Mouse (Mus musculus) heart, embryonic 13.5 days (tissue): ENCODE results near the gene Gnai3. TPM values are rescaled to one million over a fixed set of nuclear protein-coding genes. Genes with fewer than 3 reads are reported as not detected.
A peak's percentile ranks its signal among the peaks of the same experiment; 100 is the strongest.

Experiments
- ATAC-seq: fragments of 200-750 bp; cut with Nextera tagmentation; 2 replicates; pipeline ENCODE4 v1.8.0; 2017; ENCODE audit warnings: moderate TSS enrichment; ENCODE audit not compliant: insufficient number of reproducible peaks, low FRiP score, low TSS enrichment; ENCODE audit errors: extremely low read depth
- H3K27ac ChIP-seq: fragments of 300-500 bp; sonication (generic); replicated peaks from 2 replicates; pipeline ENCODE4 v1.5.1; 2015; ENCODE audit warnings: moderate library complexity, mild to moderate bottlenecking, inconsistent platforms
- H3K27me3 ChIP-seq: fragments of 300-500 bp; sonication (generic); replicated peaks from 2 replicates; pipeline ENCODE4 v1.6.1; 2015; ENCODE audit warnings: mild to moderate bottlenecking, inconsistent platforms
- H3K36me3 ChIP-seq: fragments of 300-500 bp; sonication (generic); 2 replicates; pipeline ENCODE4 v1.6.1; 2015; ENCODE audit warnings: mild to moderate bottlenecking, inconsistent platforms
- H3K4me1 ChIP-seq: fragments of 300-500 bp; sonication (generic); 2 replicates; pipeline ENCODE4 v1.6.1; 2015; ENCODE audit warnings: inconsistent platforms
- H3K4me2 ChIP-seq: fragments of 300-500 bp; sonication (generic); 2 replicates; pipeline ENCODE4 v1.6.1; 2015; ENCODE audit warnings: inconsistent platforms, mild to moderate bottlenecking, moderate library complexity
- H3K4me3 ChIP-seq: fragments of 300-500 bp; sonication (generic); 2 replicates; pipeline ENCODE4 v1.5.1; 2015; ENCODE audit warnings: moderate library complexity, mild to moderate bottlenecking, inconsistent platforms
- H3K9ac ChIP-seq: fragments of 300-500 bp; sonication (generic); 2 replicates; pipeline ENCODE4 v1.6.1; 2015; ENCODE audit warnings: inconsistent platforms, mild to moderate bottlenecking, moderate library complexity
- H3K9me3 ChIP-seq: fragments of 300-500 bp; sonication (generic); 2 replicates; pipeline ENCODE4 v1.6.1; 2016; ENCODE audit warnings: inconsistent platforms
- WGBS: fragments of 180-500 bp; shearing (Covaris S2); methylation state at CpG from one replicate; pipeline ENCODE4 v1.1.7; 2015; ENCODE audit warnings: mixed read lengths; 5-methylcytosine and 5-hydroxymethylcytosine counted together
- polyA plus RNA-seq: library from polyadenylated mRNA; unstranded; fragments of >200 nt; fragmentation: Nextera tagmentation; extraction: Ambion mirVana; gene quantifications from 2 replicates; pipeline ENCODE4 v1.2.1, GENCODE M21; 2015

Gene Gnai3
- polyA plus RNA-seq, 1 experiment from 2014 or later, result 74.7 TPM

DNA sequence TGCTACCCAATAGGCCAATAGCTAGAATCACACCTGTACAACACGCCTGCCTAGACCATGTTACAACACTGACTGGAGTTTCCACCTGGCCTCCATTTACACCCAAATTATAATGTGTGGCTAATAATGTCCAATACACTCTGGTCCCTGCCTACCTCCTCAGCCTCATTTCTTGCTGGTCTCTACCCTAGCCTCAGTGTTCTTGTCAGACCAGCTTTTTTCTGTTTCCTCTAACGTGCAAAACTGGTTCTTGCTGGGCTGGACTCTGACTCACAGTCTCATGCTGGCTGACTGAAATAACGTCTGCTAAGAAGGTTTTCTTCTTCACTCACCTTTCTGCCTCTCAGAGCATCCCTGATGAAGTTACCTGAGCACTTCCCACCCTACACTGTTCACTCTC lies 19.6 kb downstream of the Gnai3 start:
- ATAC-seq, result no peak
- peaks cover 19% of the 10 kb centered on the region for H3K36me3 ChIP-seq

DNA sequence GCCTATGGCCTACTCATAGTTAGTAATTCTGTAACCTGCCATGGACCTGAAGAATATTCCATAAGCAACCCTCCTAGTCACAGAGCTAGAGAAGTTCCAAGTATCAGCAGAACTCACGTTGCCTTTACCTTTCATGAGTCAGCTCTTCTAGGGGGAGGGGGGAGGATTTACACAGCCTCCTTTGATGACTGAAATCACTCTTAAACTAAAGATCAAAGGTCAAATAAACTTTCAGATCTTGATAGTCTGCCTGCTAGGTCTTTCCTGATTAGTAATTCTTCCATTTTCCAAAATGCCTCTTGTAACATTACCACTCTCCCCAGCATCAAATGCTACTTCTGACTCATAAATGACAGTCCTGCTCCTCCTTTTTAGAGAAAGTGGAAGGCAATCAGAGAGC lies 21.8 kb downstream of the Gnai3 start:
- no peaks in the 10 kb centered on the region for H3K27me3 ChIP-seq
- H3K36me3 ChIP-seq, result peaks cover 37% of the 10 kb centered on the region
- H3K4me3 ChIP-seq, result no peak overlapping the region
- H3K9me3 ChIP-seq, result no peaks in the 10 kb centered on the region
- no peak overlapping the region for H3K9ac ChIP-seq
- no peak for ATAC-seq
- H3K4me1 ChIP-seq, result peaks cover 11% of the 10 kb centered on the region
- H3K4me2 ChIP-seq, result no peak overlapping the region
- H3K27ac ChIP-seq, result no peak overlapping the region
- WGBS, result 42% methylated on average over 1 of the region's 1 CpGs

More for the DNA sequence above, 19.6 kb downstream of the Gnai3 start:
- H3K9ac ChIP-seq, result no peak overlapping the region
- H3K9me3 ChIP-seq, result no peaks in the 10 kb centered on the region
- no peak overlapping the region for H3K4me2 ChIP-seq
- H3K27ac ChIP-seq, result no peak overlapping the region
- H3K4me1 ChIP-seq, result peaks cover 31% of the 10 kb centered on the region
- no peaks in the 10 kb centered on the region for H3K27me3 ChIP-seq
- 91% methylated on average over 3 of the region's 3 CpGs for WGBS
- H3K4me3 ChIP-seq, result no peak overlapping the region

DNA sequence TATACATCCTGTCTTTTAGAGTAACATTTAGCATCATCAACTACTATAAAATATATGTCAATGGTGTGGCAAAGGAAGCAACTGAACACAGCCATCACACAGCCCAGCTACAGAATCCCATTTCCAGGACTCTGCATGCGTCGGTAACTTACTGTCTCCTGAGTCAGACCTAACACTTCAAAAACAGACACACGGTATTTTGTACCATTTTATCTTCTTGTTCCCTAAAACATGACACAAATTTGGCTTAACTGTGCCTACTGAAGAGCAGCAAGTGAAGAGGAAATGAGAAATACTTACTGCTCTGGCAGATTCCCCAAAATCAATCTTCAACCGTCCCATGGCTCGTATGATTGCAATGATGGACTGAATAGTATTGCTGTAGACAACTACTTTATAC lies 22.7 kb downstream of the Gnai3 start:
- 89% methylated on average over 5 of the region's 5 CpGs for WGBS
- Histone ChIP-seq H3K36me3 (peaks cover 46% of the 10 kb centered on the region), H3K4me3 (no peak overlapping the region), H3K9me3 (no peaks in the 10 kb centered on the region), H3K27me3 (no peaks in the 10 kb centered on the region), H3K4me1 (peaks cover 3% of the 10 kb centered on the region; the same call in 1 of the 2 replicates), H3K27ac (no peak overlapping the region), H3K4me2 (no peak overlapping the region), H3K9ac (no peak overlapping the region)
- no peak for ATAC-seq

DNA sequence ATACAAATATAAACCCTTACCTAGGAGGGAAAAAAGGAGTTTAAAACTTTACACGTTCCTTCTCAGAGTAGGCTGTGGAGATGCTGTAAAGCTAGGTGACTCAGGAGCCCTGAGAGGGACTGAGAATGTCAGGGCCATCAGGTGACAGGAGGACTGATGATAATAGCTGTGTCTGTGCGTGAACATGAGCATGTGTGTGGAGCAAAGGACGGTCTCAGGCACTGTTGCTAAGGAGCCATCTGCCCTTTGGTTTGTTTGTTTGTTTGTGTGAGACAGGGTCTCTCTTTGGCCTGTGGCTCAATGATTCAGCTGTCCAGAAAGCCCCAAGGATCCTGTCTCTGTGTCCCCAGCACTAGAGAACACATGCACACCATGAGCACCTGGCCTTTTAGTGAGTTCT lies 24.8 kb downstream of the Gnai3 start:
- H3K4me2 ChIP-seq, result no peak overlapping the region
- H3K4me3 ChIP-seq, result no peak overlapping the region
- peaks cover 3% of the 10 kb centered on the region; the same call in 1 of the 2 replicates for H3K4me1 ChIP-seq
- no peak for ATAC-seq
- no peak overlapping the region; the same call in 1 of the 2 replicates for H3K9ac ChIP-seq
- no peaks in the 10 kb centered on the region for H3K9me3 ChIP-seq
- 61% methylated on average over 3 of the region's 3 CpGs for WGBS
- H3K36me3 ChIP-seq, result peaks cover 66% of the 10 kb centered on the region
- no peak overlapping the region for H3K27ac ChIP-seq
- H3K27me3 ChIP-seq, result no peaks in the 10 kb centered on the region

DNA sequence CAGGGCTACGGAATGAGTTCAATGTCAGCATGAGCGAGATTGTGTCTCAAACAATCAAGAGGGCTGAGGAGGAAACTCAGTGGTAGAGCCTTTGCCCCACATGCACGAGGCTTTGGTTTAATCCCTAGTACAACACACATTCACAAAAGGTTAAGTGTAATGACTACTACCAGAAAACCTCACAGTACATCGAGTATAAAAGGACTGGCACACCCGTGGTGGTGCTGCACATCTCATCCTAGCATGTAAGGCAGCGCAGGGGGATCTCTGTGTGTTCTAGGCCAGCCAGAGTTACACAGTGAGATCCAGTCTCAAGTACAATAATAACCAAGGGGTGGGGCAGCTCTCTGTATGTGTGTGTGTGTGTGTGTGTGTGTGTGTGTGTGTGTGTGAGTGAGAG lies 28.5 kb downstream of the Gnai3 start:
- H3K36me3 ChIP-seq, result peaks cover 88% of the 10 kb centered on the region

DNA sequence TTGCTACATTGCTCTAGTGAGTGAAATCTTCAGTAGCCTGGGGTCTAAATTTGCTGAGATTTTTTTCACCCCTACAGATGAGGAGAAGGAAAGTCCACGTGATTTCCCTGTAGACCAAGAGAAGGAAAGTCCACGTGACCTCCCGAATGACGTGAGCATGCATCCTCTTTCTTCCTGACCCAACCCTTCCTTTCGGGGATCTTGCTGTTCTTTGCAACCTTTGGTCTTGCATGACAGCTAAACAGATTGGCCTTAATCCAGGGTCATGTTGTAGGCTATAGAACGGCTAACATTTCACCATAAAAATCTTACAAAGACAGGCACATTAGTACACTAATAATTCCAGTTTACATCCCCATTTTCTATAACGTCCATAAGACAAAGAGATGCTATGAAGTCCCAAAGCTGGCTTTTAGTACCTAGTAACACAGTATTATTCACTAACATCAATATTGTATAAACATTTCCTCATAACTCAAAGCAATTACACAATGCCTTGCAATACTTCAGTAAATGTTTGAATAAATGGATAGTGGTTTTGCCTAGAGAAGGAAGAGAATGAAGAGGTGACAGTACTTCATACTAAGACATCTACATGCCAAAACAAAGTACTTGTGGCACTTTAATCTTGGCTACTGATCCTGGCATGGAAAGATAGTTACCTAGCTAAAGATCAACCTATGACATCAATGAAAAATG lies 32.2 kb downstream of the Gnai3 start:
- H3K9ac ChIP-seq, result no peak overlapping the region
- ATAC-seq, result no peak
- no peak overlapping the region for H3K27ac ChIP-seq
- H3K4me1 ChIP-seq, result no peaks in the 10 kb centered on the region
- 82% methylated on average over 7 of the region's 7 CpGs for WGBS
- peaks cover 92% of the 10 kb centered on the region for H3K36me3 ChIP-seq
- no peaks in the 10 kb centered on the region for H3K27me3 ChIP-seq
- no peaks in the 10 kb centered on the region for H3K9me3 ChIP-seq
- H3K4me3 ChIP-seq, result no peak overlapping the region
- H3K4me2 ChIP-seq, result no peak overlapping the region

More for the DNA sequence above, 28.5 kb downstream of the Gnai3 start:
- ATAC-seq, result no peak
- Histone ChIP-seq H3K4me2 (no peak overlapping the region), H3K9me3 (no peaks in the 10 kb centered on the region), H3K4me3 (no peak overlapping the region), H3K4me1 (no peaks in the 10 kb centered on the region), H3K27me3 (no peaks in the 10 kb centered on the region), H3K27ac (no peak overlapping the region), H3K9ac (no peak overlapping the region)
- 91% methylated on average over 6 of the region's 6 CpGs for WGBS

DNA sequence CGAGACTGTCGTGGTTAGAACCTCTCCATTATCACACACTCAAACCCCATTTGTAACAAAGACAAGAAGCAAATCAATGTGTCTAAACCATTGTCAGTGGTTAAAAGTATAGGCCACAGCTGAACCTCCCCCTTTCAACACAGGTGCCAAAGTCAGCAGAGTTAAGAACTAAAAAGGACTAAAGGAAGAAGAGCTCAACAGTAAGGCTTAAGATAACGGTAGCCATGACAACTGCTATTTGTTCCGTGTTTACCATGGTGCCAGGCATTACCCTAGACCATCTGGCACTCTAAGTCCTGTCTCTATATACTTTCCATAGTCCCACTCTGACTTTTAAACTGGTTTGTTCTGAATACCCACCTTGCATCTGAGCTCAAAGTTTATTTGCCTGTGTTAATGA lies 33.3 kb downstream of the Gnai3 start:
- Histone ChIP-seq H3K4me3 (no peak overlapping the region), H3K4me1 (no peaks in the 10 kb centered on the region), H3K9ac (no peak overlapping the region), H3K9me3 (no peaks in the 10 kb centered on the region), H3K27ac (no peak overlapping the region), H3K4me2 (no peak overlapping the region), H3K36me3 (peaks cover 92% of the 10 kb centered on the region), H3K27me3 (no peaks in the 10 kb centered on the region)
- no peak for ATAC-seq
- WGBS, result 68% methylated on average over 4 of the region's 4 CpGs

DNA sequence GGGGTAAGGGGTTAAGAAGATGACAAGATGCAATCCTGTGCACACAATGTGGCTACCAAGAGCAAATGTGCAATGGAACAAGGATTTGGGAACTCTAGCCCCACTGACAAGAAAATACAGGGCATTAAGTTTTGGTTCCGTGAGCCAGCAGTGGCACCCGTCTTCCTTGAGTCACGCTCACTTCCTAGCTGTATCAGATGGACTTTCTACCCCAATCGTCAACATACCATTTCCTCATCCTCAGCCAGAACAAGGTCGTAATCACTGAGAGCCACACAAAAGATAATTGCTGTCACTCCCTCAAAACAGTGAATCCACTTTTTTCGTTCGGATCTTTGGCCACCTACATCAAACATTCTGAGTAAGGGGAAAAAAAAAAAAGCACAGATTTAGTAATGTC lies 33.7 kb downstream of the Gnai3 start:
- no peaks in the 10 kb centered on the region for H3K27me3 ChIP-seq
- no peaks in the 10 kb centered on the region for H3K9me3 ChIP-seq
- no peaks in the 10 kb centered on the region for H3K4me1 ChIP-seq
- no peak overlapping the region for H3K4me2 ChIP-seq
- WGBS, result 72% methylated on average over 7 of the region's 7 CpGs
- no peak overlapping the region for H3K9ac ChIP-seq
- ATAC-seq, result no peak
- H3K4me3 ChIP-seq, result no peak overlapping the region
- H3K27ac ChIP-seq, result no peak overlapping the region
- peaks cover 91% of the 10 kb centered on the region for H3K36me3 ChIP-seq

DNA sequence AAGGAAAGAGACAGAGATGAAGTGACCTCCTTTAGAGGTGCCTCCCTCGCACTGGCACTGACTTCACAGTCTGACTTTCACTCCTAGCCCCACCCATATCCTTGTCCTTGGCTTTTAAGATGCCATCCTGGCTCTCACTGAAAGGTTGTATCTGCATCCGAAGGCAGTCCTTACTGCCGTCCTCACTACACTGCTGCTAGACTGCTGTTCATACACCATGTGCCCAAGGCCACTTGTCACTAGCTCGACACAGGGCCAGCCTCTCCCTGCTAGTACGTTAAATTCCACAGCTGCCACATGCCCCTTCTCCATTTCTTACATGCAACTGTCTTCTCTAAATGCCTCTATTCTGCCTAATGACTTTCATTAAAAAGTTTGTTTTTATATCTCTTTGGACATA lies 34.6 kb downstream of the Gnai3 start:
- WGBS, result 78% methylated on average over 5 of the region's 5 CpGs
- no peaks in the 10 kb centered on the region for H3K9me3 ChIP-seq
- no peak overlapping the region for H3K4me3 ChIP-seq
- peaks cover 7% of the 10 kb centered on the region for H3K4me1 ChIP-seq
- H3K27me3 ChIP-seq, result no peaks in the 10 kb centered on the region
- no peak for ATAC-seq
- H3K27ac ChIP-seq, result no peak overlapping the region
- no peak overlapping the region for H3K4me2 ChIP-seq
- no peak overlapping the region for H3K9ac ChIP-seq
- H3K36me3 ChIP-seq, result peaks cover 91% of the 10 kb centered on the region

DNA sequence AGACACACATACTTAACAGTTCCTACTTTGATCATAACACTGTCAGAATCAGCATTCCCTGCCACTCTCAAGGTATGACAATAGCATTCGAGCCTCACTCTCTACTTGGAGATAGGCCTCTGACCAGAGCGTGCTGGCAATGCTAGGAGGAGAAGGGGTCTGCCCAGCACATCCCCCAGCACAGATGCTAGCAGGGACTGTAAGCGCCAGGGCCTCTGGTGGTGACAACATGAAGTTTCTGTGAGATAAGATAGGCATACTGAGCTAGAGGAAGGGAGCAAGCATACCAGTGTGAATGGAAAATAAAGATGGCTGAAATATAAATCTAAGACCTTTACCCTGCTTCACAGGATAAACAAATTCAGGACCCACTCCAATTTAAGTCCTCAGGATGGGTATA lies 40.7 kb downstream of the Gnai3 start:
- no peaks in the 10 kb centered on the region for H3K27me3 ChIP-seq
- 13% methylated on average over 3 of the region's 3 CpGs for WGBS
- no peak overlapping the region for H3K9ac ChIP-seq
- H3K4me2 ChIP-seq, result peak overlapping the region; percentile 25; the same call in 1 of the 2 replicates
- no peaks in the 10 kb centered on the region for H3K9me3 ChIP-seq
- H3K4me3 ChIP-seq, result no peak overlapping the region
- peaks cover 44% of the 10 kb centered on the region for H3K36me3 ChIP-seq
- peaks cover 27% of the 10 kb centered on the region for H3K4me1 ChIP-seq
- ATAC-seq, result peak; percentile 68; the same call in 1 of the 2 replicates
- H3K27ac ChIP-seq, result peak overlapping the region; percentile 70

DNA sequence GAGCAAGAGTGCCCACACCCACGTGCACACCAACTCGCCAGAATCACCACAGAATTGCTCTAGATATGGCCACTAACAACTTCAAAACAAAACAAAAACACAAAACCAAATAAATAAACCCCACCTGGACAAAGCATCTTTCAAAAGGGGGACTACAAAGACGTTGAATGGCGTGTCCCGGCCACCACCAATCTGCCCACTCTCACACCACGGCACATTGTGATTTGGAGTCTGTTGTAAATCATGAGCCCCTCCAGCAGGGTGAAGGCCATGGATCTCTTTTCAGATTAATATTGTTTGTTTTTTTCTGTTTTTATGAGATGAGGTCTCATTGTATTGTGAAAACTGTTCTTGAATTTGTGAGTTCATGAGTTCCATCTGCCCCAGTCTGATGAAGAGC lies 43.9 kb downstream of the Gnai3 start:
- ATAC-seq, result no peak
- Histone ChIP-seq H3K9me3 (no peaks in the 10 kb centered on the region), H3K36me3 (peaks cover 15% of the 10 kb centered on the region; the same call in 1 of the 2 replicates), H3K27ac (no peak overlapping the region), H3K9ac (no peak overlapping the region), H3K4me2 (no peak overlapping the region), H3K27me3 (no peaks in the 10 kb centered on the region), H3K4me1 (peaks cover 27% of the 10 kb centered on the region), H3K4me3 (no peak overlapping the region)
- 90% methylated on average over 6 of the region's 6 CpGs for WGBS

DNA sequence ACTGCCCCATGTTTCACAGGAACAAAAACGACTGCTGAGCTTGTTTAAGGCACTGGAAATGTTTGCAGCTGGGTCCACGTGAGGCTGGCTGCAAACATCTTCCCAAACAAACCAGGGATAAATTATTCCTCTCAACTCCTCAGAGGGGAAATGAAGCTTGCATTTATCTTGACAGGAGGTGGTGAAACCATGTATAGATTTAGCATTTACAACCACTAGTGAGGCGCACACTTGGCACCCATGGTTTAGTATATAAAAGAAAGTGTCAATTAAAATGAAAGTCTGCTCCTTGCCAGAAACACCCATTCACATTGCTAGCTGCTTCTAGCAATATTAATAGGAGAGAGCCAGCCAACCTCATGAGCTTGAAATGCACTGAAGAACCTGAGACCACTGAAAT lies 44.4 kb downstream of the Gnai3 start:
- no peaks in the 10 kb centered on the region for H3K9me3 ChIP-seq
- 0 out of 2 replicates have a peak overlapping the region, but pooled peaks have one; percentile 5 for H3K9ac ChIP-seq
- 46% methylated on average over 3 of the region's 3 CpGs for WGBS

More for the DNA sequence above, 44.4 kb downstream of the Gnai3 start:
- Histone ChIP-seq H3K27ac (no peak overlapping the region), H3K4me1 (peaks cover 23% of the 10 kb centered on the region), H3K4me2 (no peak overlapping the region), H3K36me3 (peaks cover 10% of the 10 kb centered on the region; the same call in 1 of the 2 replicates), H3K4me3 (no peak overlapping the region), H3K27me3 (no peaks in the 10 kb centered on the region)
- no peak for ATAC-seq
